Mouse (Mus musculus): ENCODE measurements at regions not wholly inside any gene's neighbourhood (a gene's known extent, or its start where the extent isn't known, plus 50 kb on each side); places are given as distances from the start of the nearest gene placed in this dataset.

DNA sequence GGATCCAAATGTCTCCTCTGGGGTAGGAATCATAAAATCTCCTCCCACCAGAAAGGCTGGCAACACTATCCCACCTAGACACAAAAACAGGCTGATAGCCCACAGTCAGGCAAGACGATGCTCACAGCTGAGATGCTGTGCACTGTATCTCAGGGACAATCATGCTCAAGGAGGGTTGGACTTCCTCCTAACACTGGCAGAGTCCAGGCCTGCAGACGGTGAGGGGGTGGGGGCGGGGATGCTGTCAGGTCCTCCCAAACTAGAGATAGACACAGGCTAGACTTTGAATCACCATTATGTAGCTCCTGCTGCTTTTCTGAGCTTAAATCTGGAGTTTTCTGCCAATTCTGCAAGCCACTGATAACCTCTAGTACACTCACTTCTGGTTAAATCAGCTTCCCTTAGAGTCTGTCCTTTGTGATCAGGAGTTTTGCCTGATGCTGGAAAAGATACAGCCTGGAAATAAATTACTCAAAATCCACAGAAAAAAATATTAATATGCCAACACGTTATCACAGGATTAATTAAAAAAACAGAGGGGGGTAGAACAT, 445.1 kb upstream of the Smim15 start:
- no peaks in the 10 kb centered on the region for H3K9me3 ChIP-seq
- no peak overlapping the region for H3K4me2 ChIP-seq
- H3K36me3 ChIP-seq (replicated peaks), result no peaks in the 10 kb centered on the region
- no peak overlapping the region for H3K9ac ChIP-seq
- H3K4me3 ChIP-seq, result no peak overlapping the region
- WGBS, result 42% methylated on average over 4 of the region's 4 CpGs
- H3K27me3 ChIP-seq (replicated peaks), result no peaks in the 10 kb centered on the region; the same call in 1 of the 2 replicates
- no peak for ATAC-seq (replicated peaks)
- peaks cover 14% of the 10 kb centered on the region for H3K4me1 ChIP-seq
- no peak overlapping the region for H3K27ac ChIP-seq

DNA sequence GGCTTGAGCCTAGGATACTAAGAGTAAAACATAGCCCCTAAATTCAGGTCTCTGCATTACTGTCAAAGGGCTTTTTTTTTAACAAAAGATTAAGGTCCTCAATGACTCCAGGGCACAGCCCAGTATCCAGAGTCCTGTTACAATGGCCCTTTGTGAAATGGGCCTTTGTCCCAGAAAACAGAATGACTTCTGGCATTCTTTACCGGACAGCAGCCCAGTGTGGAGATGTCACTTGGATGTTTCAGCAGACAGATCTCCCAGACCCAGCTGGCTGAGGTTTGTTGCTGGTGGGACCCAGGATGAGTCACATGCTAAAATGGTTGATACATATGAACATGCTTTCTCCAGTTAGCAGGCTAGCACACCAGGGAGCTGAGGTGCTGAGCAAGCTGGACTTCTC, 445.9 kb upstream of the Smim15 start:
- Histone ChIP-seq H3K4me2 (no peak overlapping the region), H3K9me3 (no peaks in the 10 kb centered on the region), H3K36me3 (replicated peaks) (no peaks in the 10 kb centered on the region), H3K27me3 (replicated peaks) (no peaks in the 10 kb centered on the region; the same call in 1 of the 2 replicates), H3K9ac (no peak overlapping the region), H3K4me3 (no peak overlapping the region), H3K27ac (no peak overlapping the region), H3K4me1 (peaks cover 14% of the 10 kb centered on the region)
- ATAC-seq (replicated peaks), result no peak
- 30% methylated on average over 1 of the region's 1 CpGs for WGBS

DNA sequence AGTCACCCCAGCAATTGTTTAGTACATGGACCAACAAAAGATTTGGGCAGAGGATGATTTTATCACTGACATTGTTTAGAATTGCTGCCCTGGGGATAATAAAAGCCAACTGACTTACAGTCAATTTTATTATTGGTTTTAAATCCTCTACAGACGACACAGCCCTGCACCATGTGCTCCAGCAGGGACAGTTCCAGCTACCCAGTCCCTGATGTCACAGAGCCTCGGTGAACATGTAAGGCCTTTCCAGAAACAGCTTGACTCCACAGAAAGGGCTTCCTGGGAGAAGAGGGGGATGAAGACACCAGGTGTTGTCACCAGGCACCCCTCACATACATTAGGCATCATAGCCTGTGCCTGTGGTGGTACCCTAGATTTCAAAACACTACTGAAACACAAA, 447.0 kb upstream of the Smim15 start:
- peaks cover 14% of the 10 kb centered on the region for H3K4me1 ChIP-seq
- ATAC-seq (replicated peaks), result no peak
- no peak overlapping the region for H3K4me2 ChIP-seq
- H3K9ac ChIP-seq, result no peak overlapping the region
- no peaks in the 10 kb centered on the region; the same call in 1 of the 2 replicates for H3K27me3 ChIP-seq (replicated peaks)
- no peaks in the 10 kb centered on the region for H3K36me3 ChIP-seq (replicated peaks)
- no peak overlapping the region for H3K27ac ChIP-seq
- H3K9me3 ChIP-seq, result no peaks in the 10 kb centered on the region
- 67% methylated on average over 2 of the region's 2 CpGs for WGBS
- H3K4me3 ChIP-seq, result no peak overlapping the region

DNA sequence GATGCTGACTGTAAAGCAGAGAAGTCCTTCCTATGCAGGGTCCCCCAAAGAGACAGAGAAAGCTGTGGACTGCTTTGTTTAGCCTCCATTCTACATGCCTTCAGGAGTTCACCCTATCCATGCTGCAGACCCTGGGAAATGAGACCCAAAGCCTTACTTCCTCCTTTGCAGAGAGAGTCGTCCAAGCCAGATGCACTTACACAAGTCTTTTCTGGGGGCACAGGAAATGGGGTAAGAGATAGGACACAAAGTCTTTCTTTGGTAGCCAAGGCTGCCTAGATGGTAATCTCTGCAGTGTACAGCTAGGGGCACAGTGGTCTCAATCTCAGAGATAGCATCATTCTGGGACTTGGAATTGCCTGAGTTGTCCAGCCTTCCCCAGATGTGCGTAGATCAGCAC, 448.1 kb upstream of the Smim15 start:
- Histone ChIP-seq H3K9ac (no peak overlapping the region), H3K4me2 (no peak overlapping the region), H3K27me3 (replicated peaks) (no peaks in the 10 kb centered on the region; the same call in 1 of the 2 replicates), H3K36me3 (replicated peaks) (no peaks in the 10 kb centered on the region), H3K4me1 (peaks cover 14% of the 10 kb centered on the region), H3K27ac (no peak overlapping the region), H3K9me3 (no peaks in the 10 kb centered on the region), H3K4me3 (no peak overlapping the region)
- ATAC-seq (replicated peaks), result no peak
- WGBS, result 87% methylated on average over 2 of the region's 2 CpGs

DNA sequence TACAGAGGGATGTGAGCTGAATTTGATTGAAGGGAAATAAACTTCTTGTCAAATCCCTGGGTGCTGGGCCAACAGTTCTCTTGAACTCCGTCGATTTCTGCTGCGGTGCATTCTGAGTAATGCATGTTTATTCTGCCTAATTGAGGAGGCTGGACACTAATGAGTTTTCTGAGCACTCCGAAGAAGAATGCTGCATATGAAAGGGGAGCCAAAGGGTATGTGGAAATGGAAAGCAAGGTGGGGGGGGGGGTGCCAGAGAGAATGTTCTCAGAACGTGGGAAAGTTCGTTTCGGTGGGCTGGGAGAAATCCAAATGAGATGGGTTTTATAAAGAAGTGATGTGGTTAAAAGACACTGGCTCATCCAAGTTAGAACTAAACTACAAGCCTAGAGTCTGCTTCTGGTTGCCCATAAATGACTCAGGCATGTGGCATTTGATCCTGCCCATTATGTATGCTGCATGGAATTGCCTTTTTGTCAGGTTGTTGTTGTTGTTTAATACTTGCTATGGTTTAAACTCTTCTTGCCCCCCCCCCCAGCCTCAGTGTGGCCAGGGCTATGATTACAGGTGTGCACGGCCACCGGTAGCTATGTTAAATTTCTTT, 455.7 kb upstream of the Smim15 start:
- H3K4me1 ChIP-seq, result no peaks in the 10 kb centered on the region
- H3K9ac ChIP-seq, result no peak overlapping the region
- ATAC-seq (replicated peaks), result no peak
- no peaks in the 10 kb centered on the region for H3K27me3 ChIP-seq (replicated peaks)
- no peak overlapping the region for H3K27ac ChIP-seq
- 54% methylated on average over 9 of the region's 9 CpGs for WGBS
- H3K4me2 ChIP-seq, result no peak overlapping the region
- H3K9me3 ChIP-seq, result no peaks in the 10 kb centered on the region
- H3K36me3 ChIP-seq (replicated peaks), result no peaks in the 10 kb centered on the region
- H3K4me3 ChIP-seq, result no peak overlapping the region

DNA sequence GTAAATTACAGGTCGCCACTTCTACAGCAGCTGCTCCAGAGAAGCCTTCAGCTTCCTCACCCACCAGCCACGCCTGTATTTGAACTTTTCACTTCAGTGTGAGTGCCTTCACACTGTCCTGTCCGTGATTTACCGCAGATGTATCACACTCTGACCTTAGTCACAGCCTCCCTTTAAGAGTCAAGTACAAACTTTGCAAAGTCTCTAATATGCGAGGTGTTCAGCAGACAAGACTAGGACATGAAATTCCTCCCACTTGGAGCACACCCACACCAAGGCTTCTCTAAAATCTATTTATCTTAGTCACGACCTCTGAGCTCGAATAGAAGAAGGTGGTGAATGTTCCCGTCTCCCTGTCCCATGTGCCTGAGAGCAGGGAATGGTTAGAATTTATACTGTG, 456.6 kb upstream of the Smim15 start:
- H3K4me2 ChIP-seq, result no peak overlapping the region
- no peak for ATAC-seq (replicated peaks)
- no peak overlapping the region for H3K27ac ChIP-seq
- H3K9me3 ChIP-seq, result no peaks in the 10 kb centered on the region
- H3K9ac ChIP-seq, result no peak overlapping the region
- 79% methylated on average over 8 of the region's 8 CpGs for WGBS
- no peak overlapping the region for H3K4me3 ChIP-seq
- H3K4me1 ChIP-seq, result no peaks in the 10 kb centered on the region
- H3K27me3 ChIP-seq (replicated peaks), result no peaks in the 10 kb centered on the region
- no peaks in the 10 kb centered on the region for H3K36me3 ChIP-seq (replicated peaks)

DNA sequence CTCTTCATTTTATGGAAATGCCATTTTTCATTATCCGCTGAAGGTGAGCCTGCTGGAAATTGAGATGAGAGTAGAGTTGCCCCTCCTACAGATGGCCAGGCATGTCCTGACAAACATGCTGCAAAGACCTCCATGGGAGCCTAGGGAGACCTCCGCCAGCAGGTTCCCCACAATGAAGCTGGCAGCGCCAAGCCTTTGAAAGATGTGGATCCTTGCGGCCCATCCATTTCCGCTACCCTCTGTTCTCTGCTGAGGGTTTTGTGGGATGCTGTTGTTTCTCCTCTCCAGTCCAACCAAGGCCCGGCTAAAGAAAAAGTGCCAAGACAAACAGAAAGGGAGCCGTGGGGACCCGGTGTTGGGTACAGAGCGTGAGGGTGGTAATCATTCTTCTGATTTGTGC, 458.3 kb upstream of the Smim15 start:
- Histone ChIP-seq H3K4me2 (no peak overlapping the region), H3K4me1 (no peaks in the 10 kb centered on the region), H3K27me3 (replicated peaks) (no peaks in the 10 kb centered on the region), H3K9me3 (no peaks in the 10 kb centered on the region), H3K36me3 (replicated peaks) (no peaks in the 10 kb centered on the region), H3K9ac (no peak overlapping the region), H3K4me3 (no peak overlapping the region), H3K27ac (no peak overlapping the region)
- WGBS, result 75% methylated on average over 9 of the region's 9 CpGs
- ATAC-seq (replicated peaks), result no peak

DNA sequence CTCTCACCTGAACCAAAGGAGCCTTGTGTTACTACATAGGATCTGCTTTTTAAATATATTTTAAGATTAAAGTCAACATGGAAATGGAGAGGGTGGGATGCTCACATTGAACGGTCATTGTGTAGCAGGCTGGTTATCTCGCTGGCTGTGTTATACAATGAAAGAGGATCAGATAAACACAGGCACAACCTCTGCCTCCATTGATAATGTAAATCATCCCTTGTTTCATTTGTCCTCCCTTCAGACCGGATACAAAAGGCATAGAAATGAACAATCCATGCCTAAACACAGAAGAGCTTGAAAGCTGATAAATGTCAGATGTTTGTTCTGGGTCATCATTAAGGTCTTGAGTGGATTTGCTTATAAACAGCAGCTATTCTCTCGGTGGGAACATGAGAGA, 458.9 kb upstream of the Smim15 start:
- Histone ChIP-seq H3K36me3 (replicated peaks) (no peaks in the 10 kb centered on the region), H3K4me1 (no peaks in the 10 kb centered on the region), H3K4me3 (no peak overlapping the region), H3K27me3 (replicated peaks) (no peaks in the 10 kb centered on the region), H3K27ac (no peak overlapping the region), H3K9ac (no peak overlapping the region), H3K9me3 (no peaks in the 10 kb centered on the region), H3K4me2 (no peak overlapping the region)
- no peak for ATAC-seq (replicated peaks)
- WGBS, result 27% methylated on average over 4 of the region's 4 CpGs

DNA sequence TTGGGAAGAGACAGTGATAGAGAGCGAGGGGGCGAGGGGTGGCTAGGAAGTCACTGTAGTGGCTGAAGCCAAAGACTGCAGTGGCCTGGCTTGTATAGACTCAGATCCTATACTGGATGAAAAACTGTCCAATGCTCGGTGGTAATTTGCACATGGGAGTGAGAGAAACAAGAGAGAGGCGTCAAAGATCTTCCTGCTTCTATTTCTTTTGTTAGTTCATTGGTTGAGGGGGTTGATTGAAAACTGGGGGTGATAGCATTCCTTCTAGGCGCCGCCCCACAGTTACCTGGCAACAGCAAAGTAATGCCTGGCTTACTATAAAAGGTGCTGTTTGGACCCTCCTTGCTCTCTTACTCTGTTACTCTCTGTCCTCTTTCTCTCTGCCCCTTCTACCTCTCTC, 465.3 kb upstream of the Smim15 start:
- Histone ChIP-seq H3K27me3 (replicated peaks) (no peaks in the 10 kb centered on the region; the same call in 1 of the 2 replicates), H3K27ac (no peak overlapping the region), H3K36me3 (replicated peaks) (no peaks in the 10 kb centered on the region), H3K4me1 (no peaks in the 10 kb centered on the region), H3K9ac (no peak overlapping the region), H3K4me2 (no peak overlapping the region), H3K4me3 (no peak overlapping the region), H3K9me3 (no peaks in the 10 kb centered on the region)
- whole genome bisulfite sequencing, result 86% methylated on average over 6 of the region's 6 CpGs
- ATAC-seq (replicated peaks), result no peak

DNA sequence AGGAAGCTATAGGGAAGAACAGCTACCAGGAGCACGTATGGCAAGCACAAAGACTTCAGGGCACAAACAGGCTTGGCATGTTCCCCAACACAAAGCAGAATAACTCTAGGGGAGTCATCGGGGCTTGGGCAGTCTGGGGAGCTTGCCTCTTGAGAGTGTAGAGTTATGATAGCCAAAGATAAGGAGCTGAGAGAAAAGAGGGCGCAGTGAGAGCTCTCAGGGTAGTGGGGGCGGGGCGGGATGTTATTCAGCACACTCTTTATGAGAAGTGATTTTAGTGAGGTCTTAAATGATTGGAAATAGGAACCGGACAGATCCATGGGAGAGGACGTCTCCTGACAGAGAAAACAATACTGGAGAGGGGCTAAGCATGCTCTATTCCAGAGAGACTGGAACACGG, 466.4 kb upstream of the Smim15 start:
- no peak overlapping the region for H3K9ac ChIP-seq
- H3K27ac ChIP-seq, result no peak overlapping the region
- H3K9me3 ChIP-seq, result no peaks in the 10 kb centered on the region
- WGBS, result 83% methylated on average over 8 of the region's 8 CpGs
- no peak for ATAC-seq (replicated peaks)
- H3K4me2 ChIP-seq, result no peak overlapping the region
- no peak overlapping the region for H3K4me3 ChIP-seq
- H3K27me3 ChIP-seq (replicated peaks), result no peaks in the 10 kb centered on the region; the same call in 1 of the 2 replicates
- H3K36me3 ChIP-seq (replicated peaks), result no peaks in the 10 kb centered on the region
- no peaks in the 10 kb centered on the region for H3K4me1 ChIP-seq

DNA sequence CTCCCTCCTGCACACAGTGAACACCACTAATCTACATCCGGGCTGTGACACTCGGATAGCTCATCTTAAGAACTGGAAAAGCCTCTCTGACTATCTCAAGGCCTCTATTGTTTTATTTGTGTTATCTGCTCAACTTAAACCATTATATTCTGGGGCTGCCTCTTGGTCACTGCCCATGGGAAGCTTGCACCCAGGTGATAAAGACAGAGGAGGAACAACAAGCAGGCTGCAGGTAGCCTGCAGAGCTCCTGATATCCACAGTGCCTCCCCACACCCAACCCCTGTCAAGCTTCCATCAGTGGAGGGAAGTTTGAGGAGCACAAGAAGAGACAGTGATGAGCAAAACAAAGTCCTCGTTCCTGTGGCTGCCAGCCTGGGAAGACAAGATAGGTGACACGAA, 467.0 kb upstream of the Smim15 start:
- no peak for ATAC-seq (replicated peaks)
- Histone ChIP-seq H3K4me2 (no peak overlapping the region), H3K9ac (no peak overlapping the region), H3K4me1 (no peaks in the 10 kb centered on the region), H3K27me3 (replicated peaks) (no peaks in the 10 kb centered on the region; the same call in 1 of the 2 replicates), H3K27ac (no peak overlapping the region), H3K4me3 (no peak overlapping the region), H3K36me3 (replicated peaks) (no peaks in the 10 kb centered on the region), H3K9me3 (no peaks in the 10 kb centered on the region)
- WGBS, result 76% methylated on average over 4 of the region's 4 CpGs

DNA sequence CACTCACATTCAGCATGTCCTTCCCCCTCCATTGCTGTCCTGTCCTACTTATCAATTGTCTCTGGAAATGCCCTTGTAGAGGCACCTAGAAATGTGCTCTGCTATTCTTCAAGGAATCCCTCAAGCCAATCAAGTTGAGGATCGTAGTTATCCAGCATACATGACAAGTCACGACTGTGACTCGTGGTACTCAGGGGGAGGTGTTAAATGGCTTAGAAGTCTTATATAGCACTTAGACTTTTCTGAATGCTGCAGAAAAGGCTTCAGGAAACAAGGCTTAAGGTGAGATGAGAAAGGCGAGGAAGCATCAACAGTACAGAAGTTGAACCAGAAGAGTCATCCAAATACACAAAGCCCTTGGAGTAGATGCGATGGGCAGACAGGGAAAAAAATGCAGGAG, 467.5 kb upstream of the Smim15 start:
- no peaks in the 10 kb centered on the region for H3K4me1 ChIP-seq
- ATAC-seq (replicated peaks), result no peak
- H3K9ac ChIP-seq, result no peak overlapping the region
- H3K4me2 ChIP-seq, result no peak overlapping the region
- no peaks in the 10 kb centered on the region; the same call in 1 of the 2 replicates for H3K27me3 ChIP-seq (replicated peaks)
- H3K27ac ChIP-seq, result no peak overlapping the region
- H3K4me3 ChIP-seq, result no peak overlapping the region
- no peaks in the 10 kb centered on the region for H3K36me3 ChIP-seq (replicated peaks)
- WGBS, result 92% methylated on average over 5 of the region's 5 CpGs
- no peaks in the 10 kb centered on the region for H3K9me3 ChIP-seq

DNA sequence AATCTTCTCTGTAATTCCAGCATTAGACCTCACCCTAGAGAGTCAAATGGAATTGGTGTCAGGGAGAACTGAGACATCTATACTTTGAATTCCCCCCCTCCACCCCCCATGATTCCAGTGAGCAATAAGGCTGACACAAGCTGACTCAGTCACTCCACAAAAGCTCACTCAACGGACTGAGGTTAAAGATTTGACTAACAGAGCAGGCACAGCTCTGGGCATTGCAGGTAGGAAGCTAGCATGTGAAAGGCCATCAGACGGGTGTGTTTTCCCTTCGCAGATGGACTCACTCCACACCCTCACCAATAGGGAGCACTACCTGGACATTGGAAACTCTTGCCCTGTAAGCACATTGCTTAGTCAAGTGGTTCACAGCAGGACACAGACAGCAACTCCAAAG, 469.2 kb upstream of the Smim15 start:
- H3K4me1 ChIP-seq, result no peaks in the 10 kb centered on the region
- H3K27me3 ChIP-seq (replicated peaks), result no peaks in the 10 kb centered on the region; the same call in 1 of the 2 replicates
- 83% methylated on average over 3 of the region's 3 CpGs for WGBS
- no peak overlapping the region for H3K27ac ChIP-seq
- no peaks in the 10 kb centered on the region for H3K36me3 ChIP-seq (replicated peaks)
- no peak for ATAC-seq (replicated peaks)
- no peak overlapping the region for H3K4me3 ChIP-seq
- no peak overlapping the region for H3K4me2 ChIP-seq
- no peak overlapping the region for H3K9ac ChIP-seq
- H3K9me3 ChIP-seq, result no peaks in the 10 kb centered on the region
